Mouse (Mus musculus) megakaryocyte, adult 5-6 weeks (primary cell): ENCODE measurements around the gene St3gal4. TPM values are rescaled to one million over a fixed set of nuclear protein-coding genes. Genes with fewer than 3 reads are reported as not detected.

Source experiments
- ATAC-seq: 2 replicates; pipeline ENCODE4 v1.8.0; 2016; ENCODE audit warnings: mild to moderate bottlenecking, inconsistent platforms; ENCODE audit not compliant: poor library complexity, severe bottlenecking
- total RNA-seq, 2 experiments: library from RNA; stranded (forward) in 1 of 2; stranded (reverse) in 1 of 2; fragments of 153-499, 151-499 nt in 1 of 2; fragments of 221-1000, 200-1000 nt in 1 of 2; gene quantifications; 2 replicates each; pipeline versions ENCODE4 v1.2.3 to v1.2.4; 2015 to 2017

The St3gal4 gene
- total RNA-seq, 2 experiments from 2014 or later = 53.1 to 57.4 TPM

DNA sequence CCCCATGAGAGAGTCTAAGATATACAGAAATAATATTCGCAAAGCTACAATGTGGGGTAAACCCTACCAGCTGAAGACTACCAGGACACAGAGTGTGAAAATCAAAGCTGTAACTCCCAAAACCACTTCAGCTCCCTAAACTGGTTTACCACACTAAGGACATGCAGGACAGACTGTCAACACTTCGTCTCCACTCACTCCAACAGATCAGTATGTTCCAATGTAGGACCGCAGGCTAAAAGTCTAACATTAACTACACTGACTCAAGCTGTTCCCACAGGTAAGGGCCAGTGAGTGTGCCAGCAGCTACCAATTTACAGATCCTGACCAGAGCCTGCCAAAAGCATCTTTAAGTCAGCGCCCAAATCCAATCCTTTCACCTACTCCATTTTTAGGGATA is 67.4 kb downstream of the St3gal4 start:
- ATAC-seq = no peak

DNA sequence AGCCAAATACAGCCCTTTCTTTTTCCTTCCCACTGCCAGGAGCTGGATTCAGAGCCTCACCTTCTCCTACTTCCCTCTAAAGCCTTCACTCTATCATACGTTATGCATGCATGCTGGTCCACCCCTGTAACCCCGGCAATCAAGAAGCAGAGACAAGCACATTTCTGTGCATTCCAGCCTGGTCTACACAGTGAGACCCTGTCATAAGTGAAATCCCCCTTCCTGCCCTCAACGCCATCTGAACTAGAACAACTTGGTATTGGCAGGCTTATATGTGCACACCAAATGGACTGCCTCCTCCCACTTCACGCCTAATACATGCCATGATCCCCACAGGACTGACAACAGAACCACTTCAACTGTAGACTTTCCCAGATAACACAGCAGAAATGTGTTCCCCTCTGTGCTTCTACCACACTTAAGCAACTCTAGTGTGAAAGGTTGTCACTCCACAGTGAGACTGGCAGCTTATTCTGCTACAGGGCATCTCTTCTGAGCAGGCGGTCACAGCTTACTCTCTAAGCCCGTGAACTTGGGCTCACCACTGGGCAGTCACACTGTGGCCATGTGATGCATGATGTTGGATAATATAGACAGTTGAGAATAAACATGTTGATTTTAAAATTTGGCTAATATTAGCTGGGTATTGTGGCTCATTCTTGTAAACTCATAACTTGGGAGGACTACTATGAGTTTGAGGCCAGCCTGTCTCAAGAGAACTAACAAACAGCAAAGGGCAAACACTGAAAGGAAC is 68.2 kb downstream of the St3gal4 start:
- ATAC-seq = no peak

DNA sequence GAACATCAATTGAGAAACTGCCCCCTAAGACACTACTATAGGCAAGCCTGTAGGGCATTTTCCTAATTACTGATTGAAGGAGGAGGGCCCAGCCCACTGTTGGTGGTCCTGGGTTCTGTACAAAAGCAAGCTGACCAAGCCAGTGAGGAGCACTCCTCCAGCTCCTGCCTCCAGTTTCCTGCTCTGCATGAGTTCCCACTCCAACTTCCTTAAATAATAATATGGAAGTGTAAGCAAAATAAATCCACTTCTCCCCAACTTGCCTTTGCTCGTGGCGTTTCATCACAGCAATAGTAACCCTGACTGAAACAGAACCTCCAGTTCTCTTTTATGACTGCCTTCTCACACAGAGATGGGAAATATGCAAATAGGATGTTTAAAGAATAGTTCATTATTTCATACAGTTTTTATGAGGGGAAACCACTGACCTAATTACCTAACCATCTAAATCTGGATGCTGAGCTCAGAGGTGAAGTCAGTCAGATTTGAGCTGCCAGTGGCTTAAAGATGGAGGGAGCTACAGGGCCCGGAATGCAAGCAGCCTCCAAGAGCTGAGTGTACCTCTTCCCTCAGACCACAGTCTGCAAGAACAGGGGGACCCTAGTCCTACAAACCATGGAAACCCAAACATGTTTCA is 69.1 kb downstream of the St3gal4 start:
- ATAC-seq = peak; percentile 39

DNA sequence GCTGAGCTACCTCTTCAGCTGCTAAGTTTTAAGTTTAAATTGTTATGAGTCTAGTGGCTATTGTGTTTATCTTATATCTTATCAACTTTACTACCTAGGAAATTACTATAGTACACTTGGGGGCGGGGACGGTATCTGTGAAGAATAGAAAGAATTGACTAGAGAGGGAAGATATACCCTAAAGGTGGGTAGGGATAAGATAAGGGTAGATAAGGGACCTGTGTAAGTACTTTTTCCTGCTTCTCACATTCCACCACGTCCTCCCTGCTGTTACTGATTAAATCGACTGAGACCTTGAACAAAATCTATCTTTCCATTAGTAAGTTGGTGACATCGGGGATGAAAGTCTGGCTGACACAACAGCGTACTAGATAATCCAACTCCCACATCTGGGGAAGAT is 70.6 kb downstream of the St3gal4 start:
- ATAC-seq = no peak

DNA sequence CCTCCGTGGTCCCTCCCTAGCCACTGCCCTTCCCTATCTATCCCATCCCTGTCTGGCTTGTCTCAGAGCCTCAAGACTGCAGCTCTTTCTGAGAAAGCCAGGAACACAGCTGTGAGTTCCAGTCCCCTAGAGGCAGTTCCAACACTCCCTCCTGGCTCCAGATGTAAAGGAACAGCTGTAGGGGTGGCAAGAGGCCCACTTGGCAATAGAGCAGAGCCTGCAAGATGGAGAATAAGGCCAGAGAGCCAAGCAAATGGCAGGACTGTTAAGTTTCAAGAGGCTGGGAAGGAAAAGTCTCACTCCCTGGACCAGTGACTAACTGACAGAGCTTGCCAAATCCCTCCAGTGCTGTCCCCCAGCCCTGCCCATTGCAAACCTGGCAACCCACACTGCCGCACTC is 73.3 kb downstream of the St3gal4 start:
- no peak for ATAC-seq

DNA sequence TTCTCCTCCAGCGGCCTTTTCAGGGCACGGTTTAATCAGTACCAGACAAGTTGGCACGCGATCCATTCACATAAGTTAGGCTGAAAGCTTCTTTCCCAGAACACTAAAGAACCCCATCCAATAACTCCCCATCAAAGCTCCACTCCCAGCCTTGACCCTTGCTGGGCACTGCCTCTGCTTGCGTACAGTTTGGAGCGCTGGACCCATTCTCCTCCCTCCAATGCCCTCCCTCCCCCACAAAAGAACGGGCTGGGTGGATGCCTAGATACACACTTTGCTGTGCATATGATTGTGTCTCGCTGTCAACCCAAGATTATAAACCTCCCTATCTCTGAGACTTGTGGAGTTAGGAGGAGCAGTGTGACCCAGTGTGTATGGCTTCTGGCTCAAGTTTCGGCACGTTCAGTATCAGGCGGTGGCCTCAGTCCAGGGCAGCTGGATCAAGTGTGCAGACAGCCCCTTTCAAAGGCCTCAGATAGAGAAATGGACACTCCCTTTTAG is 74.0 kb downstream of the St3gal4 start:
- ATAC-seq = peak; percentile 18; the same call in 1 of the 2 replicates

DNA sequence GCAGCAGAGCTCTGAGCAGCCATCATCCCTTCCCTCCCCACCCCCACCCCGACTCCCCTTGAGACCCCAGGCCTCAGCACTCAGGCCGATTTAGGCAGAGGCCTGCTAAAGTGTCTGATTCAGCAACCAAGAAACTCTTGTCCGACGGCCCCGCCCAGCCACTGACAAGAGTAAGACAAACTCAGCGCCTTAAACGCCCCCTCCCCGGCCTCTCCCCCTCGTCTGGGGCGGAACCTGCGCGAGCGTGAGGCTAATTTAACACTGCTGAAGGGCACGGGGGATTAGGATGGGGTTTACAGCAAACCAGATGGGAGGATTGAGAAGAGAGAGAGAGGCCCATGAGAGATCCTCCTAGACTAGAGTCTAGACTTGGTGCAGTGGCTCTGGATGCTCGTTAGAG is 74.6 kb downstream of the St3gal4 start:
- ATAC-seq = no peak

DNA sequence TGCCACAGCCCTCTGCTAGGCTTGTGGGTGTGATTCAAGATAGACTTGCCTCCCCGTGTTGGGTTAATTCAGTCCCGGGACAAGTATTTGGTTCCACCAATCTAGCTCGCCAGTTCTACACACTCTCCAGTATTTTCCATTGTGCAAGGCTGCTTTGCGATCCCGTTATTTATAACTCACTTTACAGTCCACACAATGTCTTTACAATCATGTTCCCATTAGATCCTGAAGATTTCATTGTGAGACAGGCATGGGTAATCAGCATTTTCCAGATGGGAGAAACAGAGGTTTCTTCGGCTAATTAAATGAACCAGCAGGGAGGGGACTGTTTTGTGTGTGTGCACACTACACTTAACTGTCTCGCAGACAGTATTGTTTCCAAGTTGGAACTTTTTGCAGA is 75.4 kb downstream of the St3gal4 start:
- ATAC-seq = no peak

DNA sequence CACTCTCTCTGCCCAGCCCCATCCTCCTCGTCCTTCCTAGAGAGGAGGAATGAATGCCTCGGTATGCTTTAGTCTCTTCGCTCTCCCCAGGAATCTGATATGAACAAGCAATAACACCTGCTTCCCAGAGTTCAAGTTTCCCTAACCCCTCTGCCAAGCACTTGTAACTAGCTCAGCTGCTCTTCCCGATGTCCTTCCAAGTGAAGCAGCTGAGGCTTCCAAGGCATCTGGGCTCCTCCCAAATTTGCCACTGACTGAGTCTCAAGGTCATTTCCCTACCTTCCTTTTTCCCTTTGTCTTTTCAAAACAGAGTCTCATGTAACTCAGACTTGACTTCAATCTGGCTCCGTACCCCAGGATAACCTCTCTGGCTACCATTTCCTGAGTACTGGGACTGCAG is 77.6 kb downstream of the St3gal4 start:
- no peak for ATAC-seq

DNA sequence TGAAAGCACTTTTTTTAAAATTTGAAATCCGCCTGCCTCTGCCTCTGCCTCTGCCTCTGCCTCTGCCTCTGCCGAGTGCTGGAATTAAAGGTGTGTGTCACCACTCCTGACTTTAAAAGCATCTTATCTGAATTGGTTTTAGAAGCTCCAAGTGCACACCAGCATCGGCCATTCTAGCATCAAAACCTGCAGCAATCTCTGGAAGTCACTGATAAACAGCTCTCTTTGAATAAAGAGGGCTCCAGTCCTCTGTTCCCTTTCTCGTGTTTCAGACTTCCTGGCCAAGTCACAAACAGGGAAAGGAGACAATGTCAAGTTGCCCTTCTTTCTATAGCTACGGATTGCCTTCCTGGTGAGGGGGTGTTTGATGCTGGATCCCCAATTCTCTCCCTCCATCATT is 79.2 kb downstream of the St3gal4 start:
- ATAC-seq = no peak

DNA sequence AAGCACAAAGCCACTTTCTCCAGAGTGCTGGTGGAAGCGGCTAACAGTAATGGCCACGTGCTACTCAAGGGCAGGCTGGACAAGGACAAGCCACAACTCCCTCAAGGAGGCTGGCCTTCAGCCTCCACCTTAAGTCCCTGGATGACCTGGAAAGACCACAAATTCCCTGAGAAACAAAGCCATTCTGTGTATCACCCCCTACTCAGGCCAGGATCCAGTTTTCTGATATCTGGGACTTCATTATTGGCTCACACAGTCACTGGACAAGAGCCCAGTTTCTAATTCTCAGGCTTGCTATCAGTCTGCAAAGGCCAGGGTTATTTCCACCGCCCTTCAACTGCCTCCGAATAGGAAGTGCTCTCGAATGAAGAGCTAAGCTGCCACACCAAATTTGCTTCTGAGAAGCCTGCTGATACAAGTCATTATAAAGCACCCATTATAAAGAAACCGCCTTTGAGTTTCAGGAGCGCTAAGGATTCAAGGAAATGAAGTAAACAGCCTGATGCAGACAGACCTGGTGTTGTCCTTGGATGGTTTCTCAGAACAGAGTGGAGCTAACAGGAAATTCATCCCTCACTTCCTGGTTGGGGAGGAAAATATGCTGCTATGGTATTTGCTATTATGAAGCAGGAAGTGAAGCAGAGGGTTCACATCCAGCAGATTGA is 80.0 kb downstream of the St3gal4 start:
- peak; percentile 18; the same call in 1 of the 2 replicates for ATAC-seq

DNA sequence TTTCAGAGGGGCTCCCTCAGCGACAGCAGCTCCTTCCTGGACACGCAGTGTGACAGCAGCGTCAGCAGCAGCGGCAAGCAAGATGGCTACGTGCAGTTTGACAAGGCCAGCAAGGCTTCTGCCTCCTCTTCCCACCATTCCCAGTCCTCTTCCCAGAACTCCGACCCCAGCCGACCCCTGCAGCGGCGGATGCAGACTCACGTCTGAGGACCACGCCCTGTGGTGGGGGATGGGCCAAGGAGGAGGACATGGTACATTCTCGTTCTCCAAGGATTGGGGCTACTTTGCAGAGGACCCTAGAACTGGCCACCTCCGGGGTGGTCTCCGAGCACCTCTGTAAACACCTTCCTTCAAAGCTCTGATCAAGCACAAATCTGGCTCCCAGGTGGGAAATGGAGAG is 84.0 kb downstream of the St3gal4 start:
- no peak for ATAC-seq

DNA sequence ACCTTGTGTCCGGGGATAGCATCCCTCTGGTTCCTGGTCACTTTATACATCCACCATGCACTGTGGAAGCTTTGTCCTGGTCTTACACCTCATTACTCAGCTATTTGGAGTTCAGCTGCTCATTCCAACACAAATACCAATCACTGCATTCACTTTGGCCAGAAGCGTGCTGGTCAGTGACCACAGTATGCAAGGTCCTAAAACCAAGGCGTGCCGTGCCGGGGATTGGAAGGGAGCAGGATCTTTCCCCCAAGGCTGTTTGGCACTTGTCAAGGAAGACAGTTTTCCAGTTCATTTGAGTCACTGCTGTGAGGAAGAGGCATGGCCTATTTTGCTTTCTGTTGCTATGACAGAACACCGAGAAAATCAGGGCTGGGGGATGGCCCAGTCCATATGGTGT is 86.6 kb downstream of the St3gal4 start:
- ATAC-seq = no peak

DNA sequence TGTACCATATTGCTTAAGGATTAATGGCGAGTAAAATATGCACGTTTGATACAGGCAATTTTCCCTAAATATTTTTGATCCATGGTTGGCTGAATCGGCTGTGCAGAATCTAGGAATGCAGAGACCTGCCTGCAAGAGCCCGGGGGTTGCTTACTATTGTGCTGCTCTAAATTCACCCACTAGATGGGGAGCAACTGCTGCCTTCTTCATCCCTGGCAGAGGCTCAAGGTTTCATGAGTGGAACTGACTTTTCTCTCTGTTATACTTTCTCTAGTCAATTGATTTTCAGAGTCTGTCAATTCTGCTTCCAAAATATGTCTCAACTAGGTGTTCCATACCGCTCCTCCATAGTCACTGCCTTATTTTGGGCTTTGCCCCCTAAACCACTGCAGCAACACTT is 88.2 kb downstream of the St3gal4 start:
- ATAC-seq = no peak

DNA sequence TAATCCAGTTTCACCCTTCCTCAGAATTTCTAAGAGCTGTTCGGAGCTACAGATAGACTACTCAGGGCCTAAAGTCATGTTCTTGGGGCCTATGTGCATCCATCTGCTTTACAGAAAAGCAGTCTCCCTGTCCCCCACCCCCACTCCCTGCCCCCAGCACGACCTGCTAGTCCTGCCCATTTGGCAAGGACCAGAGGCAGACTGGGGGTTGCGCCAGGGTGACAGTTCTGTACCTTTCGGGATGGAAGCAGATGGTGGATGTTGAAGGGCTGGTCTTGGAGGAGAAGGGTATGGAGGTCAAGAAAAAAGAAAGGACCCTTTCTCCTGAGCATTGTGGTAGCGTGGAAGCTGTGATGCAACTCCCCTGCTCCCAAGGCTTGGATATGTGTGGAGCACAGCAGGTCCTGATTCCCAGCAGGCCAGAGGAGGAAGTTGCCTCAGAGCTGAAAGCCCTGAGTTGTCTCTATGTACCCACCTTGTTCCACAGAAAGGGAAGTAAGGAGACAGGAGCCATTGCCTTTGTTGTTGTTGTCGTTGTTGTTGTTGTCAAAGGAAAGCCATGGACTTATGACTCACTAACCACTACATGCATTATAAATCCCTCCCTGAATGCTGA is 91.6 kb downstream of the St3gal4 start:
- ATAC-seq = no peak

DNA sequence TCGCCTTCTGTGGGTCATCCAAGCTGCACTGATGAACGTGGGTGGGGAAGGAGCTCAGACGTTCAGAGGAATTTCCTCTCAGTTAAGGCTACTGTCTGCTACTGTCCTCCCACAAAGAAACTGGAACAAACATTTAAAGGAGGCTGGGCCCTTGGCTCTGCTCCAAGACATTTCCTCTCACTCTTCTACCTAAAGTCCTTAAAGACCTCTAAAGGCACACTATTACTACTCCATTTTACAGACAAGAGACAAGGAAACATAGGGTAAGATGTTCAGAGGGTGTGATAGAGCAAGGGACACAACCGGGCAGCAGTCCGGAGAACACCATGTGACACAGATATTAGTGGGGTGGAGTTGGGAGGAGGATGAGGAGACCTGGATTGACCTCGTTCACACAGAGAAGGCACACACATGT is 92.2 kb downstream of the St3gal4 start:
- no peak for ATAC-seq

DNA sequence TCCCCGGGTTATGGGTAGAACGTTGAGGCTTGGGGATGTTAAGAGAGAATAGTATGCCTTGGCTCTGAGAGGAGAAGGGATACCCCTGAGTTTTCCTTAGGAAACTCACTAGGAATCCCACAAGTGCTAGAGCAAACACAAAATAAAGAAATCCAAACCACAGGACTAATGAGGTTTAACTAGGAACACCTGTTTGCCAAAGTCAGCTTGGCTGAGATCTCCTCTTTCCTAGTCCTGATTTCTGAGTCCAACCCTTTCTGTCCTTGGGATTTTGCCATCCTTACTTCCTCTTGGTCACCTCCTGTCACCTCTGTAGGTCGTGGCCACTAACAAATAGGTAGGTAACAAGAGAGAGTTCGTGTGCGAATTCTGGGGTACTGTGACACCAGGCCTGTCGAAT is 92.8 kb downstream of the St3gal4 start:
- ATAC-seq = no peak

DNA sequence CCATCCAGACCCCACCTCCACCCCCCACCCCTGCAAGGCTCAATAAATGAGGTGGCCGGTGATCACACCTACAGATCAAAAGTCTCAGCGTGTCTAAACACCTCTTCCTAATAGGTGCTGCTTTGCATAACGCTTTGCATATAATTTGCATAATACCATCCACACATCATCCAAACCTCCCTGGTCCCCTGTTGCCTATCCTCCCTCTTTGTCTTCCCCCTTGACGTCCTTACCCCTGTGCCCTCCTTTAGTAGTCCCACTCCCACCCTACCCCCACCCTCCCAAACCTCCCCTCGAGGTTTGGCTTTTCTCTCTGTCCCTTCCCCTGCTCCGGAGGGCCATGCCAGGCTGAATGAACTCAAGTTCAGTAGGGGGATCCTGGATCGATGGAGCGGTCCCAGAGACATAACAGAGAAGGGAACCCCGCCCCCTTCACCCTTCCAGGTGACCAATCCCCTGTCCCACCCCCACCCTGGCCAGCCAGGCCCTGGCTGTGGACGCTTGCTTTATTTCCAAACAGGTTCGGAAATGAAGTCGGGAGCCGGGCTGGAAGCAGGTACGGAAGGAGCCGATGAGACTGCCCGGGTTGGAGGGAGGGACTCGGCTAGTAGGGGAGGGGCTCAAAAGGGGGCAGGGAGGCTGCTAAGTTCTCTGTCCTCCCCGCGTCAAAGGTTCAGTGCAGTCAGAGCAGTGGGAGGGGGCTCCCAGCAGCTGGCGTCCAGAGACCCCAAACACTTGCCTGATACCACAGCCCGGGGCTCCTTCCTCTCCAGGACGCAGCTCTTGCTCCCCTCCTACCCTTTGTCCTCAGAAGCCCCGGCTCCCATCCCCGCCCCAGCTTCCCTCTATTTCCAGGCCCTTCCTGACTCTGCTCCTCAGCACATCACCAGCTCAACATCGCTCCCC is 94.2 kb downstream of the St3gal4 start:
- ATAC-seq = no peak

DNA sequence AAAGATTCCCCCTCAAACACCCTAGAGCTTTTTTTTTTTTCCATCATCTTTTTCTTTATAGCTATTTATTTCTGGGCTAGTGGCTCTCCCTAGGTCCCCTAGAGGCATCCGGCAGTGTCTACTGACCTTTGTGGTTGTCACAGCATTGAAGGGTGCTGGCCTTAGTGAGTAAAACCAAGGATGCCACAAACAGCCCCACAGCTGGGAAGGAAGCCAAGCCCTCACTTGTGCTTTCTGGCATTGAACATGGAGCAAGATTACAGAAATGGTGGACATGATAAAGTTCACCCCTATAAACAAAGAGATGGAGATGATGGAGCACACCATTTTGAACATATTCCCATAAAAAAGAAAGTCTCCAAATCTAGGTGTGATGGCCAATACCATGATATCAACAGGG is 97.3 kb downstream of the St3gal4 start:
- no peak for ATAC-seq

DNA sequence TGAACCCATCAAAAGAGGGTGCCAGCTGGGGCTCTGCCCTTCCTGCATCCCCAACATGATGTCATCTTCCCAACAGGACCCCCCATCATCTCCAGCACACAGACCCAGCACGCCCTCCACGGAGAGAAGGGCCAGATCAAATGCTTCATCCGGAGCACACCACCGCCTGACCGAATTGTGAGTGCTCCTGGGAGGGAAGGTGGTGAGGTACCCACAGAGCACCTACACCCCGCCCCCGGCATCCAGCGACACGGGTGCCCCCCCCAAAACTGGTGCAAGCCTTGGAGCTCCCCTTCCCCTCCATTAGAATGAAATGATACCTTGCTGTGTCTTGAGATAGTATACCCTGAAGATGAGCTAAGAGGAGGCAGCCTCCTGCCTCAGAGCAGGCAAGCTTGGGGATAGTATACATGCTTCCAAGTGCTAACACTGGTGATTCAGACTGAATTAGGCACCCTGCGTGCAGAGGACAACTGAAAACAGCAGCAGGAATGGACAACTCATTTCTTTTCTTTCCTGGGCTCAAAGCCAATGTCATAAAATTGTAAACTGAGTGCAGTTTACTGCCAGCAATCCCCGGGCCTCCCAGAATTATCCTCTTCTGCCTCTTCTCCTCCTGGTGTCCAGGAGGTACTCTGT is 98.9 kb downstream of the St3gal4 start:
- ATAC-seq = no peak
